Mouse (Mus musculus): Measurements from ENCODE around the gene Slc12a9.
A peak's percentile ranks its signal among the peaks of the same experiment; 100 is the strongest.

Slc12a9 gene

DNA sequence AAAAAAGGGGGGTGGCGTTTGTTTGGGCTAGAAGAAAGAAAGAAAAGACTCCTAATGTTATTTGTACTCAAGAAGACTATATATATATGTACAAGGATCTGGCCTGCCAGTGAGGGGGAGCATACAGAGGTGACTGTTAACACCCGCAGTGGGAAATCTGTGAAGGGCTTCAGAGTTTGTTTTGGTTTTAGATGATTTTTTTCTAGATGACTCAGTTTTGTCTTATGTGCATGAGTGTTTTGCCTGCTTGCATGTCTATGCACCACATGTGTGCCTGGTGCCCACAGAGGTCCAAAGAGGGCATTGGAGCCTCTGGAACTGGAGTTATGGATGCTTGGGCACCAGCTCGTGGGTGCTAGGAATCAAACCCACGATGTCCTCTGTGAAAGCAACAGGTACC, 13.6 kb upstream of the Slc12a9 start:
- DNase-seq (ENCODE audit: low spot score): no peak

DNA sequence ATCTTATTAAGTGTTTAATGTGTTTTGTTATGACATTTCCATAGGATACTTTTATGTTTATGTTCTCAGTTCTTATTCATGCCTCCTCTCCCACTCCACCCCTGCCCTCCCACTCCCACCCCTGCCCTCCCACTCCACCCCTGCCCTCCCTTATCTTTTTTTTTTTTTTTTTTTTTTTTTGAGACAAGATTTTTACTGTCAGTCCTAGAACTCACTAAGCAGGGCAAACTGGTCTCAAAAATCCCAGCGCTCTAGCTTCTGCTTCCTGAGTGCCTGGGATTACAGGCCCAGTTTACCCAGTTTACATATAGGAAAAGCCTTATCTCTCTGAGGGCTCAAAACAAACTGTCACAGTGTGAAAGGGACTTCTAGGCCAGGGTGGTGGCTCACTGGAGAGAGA, 13.0 kb upstream of the Slc12a9 start:
- DNase-seq (ENCODE audit: low spot score): no peak

DNA sequence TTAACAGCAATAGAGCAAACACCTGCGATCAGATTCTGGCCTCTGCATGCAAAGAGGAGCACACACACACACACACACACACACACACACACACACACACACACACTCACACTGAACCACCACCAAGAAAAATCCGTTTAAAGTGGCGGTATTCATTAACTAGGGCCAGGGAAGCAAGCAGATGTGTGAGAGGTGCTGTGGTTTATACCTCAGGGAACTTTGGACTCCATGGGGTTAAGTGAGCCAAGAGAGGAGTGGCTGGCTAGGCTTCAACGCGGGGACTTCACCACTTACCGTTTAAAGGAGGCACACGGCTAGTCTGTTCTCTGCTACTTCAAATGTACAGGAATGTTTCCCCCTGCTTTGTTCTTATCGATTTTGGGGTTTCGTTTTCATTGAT, 12.4 kb upstream of the Slc12a9 start:
- DNase-seq (ENCODE audit: low spot score): no peak

DNA sequence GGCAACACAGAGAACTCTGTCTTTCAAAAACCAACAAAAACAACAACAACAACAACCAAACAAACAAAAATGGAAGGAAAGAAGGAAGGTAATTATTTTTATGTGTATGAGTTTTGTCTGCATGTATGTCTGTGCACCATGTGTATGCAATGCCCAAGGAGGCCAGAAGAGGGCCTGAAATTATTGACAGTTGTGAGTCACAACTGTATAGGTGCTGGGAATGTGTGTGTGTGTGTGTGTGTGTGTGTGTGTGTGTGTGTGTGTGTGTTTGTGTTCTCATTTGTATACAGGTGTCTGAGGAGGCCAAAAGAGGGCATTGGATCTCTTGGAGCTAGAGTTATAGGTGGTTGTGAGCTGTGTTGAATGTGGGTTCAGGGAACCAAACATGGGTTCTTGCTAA, 10.5 kb upstream of the Slc12a9 start:
- DNase-seq (ENCODE audit: low spot score): no peak

DNA sequence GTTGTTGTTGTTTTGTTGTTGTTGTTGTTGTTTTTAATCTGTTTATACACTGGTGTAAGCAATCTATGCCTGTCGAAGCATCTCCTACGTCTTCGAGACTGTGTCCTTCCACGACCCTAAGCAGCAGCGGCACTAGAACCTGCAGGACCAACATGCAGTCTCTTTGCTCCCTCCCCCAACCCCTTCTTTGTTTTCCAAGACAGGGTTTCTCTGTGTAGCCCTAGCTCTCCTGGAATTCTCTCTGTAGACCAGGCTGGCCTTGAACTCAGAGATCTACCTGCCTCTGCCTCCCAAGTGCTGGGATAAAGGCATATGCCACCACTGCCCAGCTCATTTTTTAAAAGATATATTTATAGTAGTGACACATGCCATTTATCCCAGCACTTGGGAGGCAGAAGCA, 10.0 kb upstream of the Slc12a9 start:
- no peak for DNase-seq (ENCODE audit: low spot score)

DNA sequence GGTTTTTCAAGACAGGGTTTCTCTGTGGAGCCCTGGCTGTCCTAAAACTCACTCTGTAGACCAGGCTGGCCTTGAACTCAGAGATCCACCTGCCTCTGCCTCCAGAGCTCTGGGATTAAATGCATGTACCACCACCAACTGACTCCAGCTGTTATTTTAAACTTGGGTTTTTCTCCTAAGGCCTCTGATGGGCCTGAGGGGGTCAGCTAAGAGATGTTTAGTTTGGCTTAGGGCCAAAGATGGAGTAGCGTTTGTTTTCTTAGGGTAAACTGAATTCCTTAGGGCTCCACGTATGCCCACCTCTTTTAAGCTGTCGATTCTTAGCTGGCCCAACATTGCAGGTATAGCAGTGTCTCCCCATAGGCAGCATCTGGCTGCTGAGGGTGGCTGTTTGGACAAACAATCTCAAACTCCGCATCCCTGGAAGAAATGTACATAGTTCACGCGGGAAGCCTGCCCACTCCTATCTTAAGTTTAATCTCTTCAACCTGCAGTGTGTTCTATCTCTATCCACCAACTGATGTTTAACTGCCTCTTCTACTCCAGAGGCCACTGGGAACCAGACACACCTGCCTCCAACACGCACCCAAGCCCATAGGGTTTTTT, 9.1 kb upstream of the Slc12a9 start:
- no peak for DNase-seq (ENCODE audit: low spot score)

DNA sequence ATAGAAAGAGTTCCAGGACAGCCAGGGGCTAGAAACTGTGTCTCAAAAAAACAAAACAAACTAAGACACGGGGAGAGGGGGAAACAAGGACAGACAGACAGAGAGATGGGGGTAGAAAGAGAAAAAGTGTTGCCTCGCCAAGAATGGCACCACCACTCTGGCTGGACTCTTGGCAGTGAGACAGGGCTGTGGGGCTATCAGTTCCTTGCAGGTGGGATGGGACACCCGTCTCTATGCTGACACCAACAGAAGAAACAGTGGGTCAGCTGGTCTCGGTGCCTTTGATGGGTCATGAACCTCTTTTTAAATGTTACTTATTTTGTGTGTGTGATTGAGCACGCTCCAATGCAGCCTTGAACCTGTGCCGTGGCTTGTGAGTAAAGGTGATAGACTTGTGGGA, 6.8 kb upstream of the Slc12a9 start:
- DNase-seq (ENCODE audit: low spot score): no peak

DNA sequence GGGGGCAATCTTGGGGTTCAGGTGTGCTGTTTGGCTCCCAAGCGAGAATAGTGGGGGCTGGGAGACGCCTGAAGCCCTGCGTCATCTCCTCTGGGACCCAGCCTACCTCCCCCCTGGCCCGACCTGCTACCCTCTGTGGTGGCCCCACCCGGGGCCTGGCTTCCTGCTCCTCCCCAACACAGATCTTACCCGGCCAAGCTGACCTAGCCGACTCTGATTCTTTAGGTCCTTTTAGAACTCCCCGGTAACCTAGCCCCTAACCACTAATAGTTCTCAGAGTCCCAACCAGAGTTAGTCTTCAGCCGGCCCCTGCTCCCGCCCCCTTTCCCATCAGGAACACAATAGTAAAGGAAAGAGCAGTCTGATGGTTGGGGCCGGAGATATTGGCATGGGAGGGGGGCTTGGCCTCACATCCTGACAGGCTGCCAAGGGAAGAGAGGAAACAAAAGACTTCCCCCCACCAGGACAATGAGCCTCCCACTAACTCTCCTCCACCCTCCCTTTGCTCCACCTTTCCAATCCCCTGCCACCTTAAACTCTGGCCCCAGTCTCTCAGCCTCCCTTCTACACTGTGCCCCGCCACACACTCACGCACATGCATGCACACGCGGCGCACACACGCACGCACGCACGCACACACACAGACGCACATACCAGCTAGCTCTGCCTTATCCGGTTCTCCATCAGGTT, 6.0 kb upstream of the Slc12a9 start:
- no peak for DNase-seq (ENCODE audit: low spot score)

DNA sequence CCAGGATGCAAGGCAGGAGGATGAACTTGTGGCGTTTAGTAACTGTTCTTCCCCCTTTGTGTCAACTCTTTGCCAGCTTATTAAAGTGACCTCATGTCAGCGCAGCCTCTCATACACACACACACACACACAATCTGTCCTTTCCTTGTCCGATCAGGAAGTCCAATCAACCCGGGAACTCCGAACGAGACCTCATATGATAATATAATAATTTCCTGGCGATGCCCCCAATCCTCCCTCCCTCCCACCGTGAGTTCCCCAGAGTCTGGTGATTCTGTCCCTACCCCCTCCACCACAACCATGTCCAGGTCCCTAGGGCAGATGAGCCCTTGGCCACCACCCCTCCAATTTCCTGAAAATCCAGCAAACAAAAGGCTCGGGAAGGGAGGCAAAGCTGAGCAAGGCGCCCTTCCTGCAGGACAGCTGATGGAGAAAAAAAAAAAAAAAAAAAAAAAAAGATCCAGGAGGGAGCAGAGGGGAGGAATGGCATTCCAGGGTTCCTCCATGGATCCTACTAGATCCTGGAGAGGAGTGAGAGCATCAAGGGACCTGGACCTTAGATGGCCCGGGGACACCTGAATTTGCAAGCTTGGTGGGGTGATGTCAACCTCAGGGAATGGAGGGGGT, 5.4 kb upstream of the Slc12a9 start:
- no peak for DNase-seq (ENCODE audit: low spot score)

DNA sequence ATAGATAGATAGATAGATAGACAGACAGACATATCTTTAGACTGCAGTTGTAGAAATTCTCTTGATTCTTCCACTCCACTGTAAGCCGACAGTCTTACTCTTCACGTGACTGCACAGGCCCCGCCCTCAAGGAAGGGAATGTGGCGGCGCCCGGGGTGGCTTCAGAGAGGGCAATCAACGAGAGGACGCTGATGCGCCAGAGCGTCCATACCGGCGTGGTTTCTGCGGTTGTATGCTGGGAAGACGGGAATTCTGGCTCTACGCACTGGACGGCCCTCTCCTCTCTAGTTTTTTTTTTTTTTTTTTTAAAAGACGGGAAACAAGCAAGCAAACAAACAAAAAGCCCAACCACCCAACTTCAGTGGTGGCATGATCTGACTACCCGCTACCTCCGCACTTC, 4.9 kb upstream of the Slc12a9 start:
- peak; percentile 90 for DNase-seq (ENCODE audit: low spot score)

DNA sequence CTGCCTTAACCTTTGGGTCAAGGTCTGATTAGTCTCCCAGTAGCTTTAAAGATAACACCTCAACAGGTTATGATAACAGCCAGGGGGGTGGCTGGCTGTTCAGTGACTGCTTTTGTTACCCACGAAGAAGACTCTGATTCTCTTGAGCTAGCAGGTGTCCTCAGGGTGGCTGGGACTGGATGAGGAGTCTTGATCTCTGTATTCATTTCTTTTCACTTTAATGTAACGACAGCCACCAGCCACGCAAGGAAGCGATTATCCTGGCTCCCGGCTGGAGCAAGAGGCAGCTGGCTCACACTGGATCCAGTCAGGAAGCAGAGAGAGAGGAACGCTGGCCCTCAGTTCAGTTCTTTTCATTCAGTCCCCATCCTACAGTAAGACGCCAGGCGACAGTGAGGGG, 3.8 kb upstream of the Slc12a9 start:
- DNase-seq (ENCODE audit: low spot score): no peak

DNA sequence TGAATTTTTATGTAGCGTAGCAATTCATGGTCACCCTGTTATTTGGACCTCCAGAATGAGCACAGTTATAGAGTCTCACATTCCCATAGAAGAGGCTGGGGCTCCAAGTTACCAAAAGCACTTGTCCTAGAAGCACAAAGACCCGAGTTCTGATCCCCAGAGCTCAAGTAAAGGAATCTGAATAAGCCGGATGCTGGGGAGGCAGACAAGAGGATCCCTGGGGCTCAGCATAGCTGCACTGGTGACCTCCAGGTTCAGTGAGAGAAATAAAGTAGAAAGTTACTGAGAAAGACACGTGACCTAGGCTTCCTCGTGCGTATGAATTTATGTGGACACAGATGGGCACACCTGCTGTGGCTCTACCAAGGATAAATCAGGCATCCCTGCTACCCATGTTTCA, 1.7 kb upstream of the Slc12a9 start:
- DNase-seq (ENCODE audit: low spot score): no peak

DNA sequence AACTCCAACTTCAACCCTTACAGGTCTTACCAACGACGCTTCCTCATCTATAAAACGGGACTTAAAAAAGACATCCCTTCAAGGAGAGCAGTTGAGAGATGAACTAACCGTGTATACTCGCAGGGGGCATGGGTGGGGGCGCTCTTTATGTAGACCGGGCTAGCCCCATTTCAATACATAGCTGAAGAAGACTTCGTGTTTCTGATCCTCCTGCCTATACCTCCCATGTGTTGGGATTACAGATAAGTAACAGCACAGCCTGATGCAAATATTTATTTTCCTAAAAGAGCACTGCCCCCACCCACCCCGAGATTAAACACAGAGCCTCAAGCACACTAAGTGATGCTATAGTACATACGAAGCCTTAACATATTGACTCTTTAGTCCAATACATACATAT, 920 bp upstream of the Slc12a9 start:
- no peak for DNase-seq (ENCODE audit: low spot score)

DNA sequence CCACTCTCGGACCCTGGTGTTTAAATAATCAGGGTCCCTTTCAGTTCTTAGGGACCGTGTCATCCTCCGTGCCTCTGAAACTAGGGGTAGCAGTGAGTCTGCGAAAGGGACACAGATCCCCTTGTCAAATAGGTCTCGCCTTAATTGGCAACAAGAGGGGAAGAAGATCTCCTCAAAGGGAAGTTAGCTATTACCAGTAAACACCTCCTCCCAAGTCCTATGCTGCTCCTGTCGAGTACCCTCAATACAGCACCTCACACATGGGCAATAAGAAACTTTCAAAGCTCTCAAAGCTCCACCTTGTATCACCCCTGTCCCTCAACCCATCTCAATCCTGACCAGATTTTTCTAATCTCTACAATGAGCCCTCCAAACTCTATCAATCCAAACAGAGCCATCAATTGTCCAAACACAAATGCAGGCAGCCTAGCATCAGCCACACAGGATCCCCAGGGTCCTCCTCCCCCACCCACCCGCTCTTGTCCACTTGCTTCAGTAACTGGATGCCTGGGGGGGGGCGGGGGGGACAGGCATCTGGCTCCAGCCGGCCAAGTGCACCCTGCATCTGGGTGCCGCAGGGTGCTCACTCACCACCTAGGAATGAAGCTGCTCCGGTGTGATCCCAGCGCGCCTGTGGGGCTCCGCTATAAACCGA, 413 bp downstream of the Slc12a9 start:
- no peak for DNase-seq (ENCODE audit: low spot score)

DNA sequence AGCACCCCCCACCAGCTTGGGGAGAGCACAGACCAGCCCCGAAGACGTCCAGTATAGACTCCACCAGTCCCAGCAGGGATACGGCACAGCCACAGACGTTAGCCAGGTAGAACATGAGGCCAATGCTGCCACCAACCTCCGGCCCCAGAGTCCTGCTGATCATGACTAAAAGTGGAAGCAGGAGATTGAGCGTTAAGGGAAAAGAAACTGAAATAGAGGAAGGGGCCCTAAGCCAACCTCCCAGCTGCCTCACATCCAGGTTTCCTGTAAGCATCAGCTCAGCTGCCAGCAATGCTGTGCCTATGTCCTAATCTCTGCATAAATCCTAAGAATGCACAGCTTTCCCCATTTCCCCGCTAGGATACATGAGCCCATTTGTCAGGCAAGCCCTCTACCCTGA, 2.5 kb downstream of the Slc12a9 start:
- no peak for DNase-seq (ENCODE audit: low spot score)

DNA sequence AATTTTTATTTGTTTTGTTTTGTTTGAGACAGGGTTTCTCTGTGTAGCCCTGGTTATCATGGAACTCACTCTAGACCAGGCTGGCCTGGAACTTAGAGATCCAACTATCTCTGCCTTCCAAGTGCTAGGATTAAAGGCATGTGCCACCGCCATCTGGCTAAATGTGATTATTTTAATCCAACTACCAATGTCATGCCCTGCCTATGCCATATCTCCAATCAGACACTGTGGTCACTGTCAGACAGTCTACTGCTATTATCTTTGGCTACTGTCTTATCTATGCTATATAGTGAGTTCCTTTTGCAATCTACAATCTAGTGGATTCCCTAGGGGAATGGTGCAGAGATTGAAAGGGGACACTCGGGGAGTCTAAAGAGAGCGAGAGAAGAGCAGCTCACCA, 12.4 kb downstream of the Slc12a9 start:
- DNase-seq (ENCODE audit: low spot score): no peak

DNA sequence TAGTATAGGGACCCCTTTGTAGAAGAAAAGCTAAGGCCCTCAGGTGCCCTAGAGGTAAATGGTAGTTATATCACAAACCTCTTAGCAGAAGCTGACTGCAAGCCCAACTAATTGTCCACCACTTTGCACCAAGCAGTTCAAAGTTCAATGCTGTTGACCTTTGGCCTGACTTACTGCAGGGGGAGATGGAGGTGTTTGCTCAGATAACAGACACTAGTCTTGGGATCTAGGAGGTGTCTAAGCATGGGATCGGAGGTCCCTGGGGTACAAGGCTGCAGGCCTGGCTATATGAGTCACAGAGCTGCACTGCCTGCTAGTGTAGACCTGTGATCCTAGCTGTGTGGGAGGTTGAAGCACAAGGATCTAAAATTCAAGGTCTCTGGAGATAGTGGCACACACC, 14.8 kb downstream of the Slc12a9 start:
- no peak for DNase-seq (ENCODE audit: low spot score)

DNA sequence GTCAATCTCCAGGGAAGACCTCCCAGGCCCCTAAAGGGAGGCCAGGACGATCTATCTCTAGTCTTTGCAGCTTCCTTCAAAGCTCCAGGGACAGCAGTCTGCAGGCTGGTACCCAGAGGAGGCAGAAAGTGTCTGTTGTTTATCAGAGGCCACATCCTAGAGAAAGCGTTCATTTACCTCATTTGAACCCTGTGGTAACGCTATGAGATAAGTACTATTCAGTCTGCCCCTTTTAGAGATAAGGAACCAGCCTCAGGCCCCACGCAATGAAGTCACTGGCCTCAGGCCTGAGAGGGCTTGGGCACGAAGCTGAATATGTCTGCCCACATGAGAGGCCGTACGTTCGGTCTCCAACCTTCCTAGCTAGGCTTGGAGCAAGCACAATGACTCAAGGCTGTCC, 16.0 kb downstream of the Slc12a9 start:
- peak; percentile 60 for DNase-seq (ENCODE audit: low spot score)

DNA sequence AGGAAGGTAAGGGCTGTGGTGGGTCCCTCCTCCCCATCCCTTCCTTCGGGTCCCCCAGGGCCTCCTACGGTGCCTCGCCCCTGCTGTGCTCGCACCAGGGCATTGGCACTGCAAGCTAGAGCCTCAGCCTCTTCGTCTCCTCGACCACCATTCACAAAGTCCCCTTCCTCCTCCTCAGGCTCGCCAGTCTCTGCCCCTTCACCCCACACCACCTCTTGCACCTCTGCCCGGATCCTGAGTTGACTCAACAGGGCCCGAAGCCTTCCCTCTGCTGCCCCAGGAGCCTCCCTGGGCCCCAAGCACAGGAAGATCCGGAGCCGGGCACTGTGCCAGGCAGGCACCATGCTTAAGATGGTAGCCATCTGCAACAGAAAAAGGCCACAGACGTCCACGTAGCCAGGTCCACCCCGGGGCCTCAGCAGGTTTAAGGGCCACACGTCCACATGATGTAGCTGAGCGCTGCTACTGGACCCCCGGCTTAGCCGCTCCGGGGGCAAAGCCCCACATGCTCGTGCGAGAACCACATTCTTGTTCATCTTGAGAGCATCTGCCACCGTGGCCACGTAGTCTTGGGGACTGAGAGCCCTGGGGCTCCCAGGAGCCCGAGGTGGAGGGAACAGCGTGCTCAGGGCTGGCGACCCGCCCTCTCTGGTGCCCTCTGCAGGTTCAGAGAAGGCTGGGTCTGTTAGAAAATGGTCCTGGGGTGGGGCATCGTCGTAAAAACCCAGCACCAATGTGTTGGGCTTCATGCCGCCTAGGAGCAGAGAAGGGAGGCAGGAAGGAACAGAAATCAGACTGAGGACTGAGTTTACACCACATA, 18.1 kb downstream of the Slc12a9 start:
- DNase-seq (ENCODE audit: low spot score): no peak

DNA sequence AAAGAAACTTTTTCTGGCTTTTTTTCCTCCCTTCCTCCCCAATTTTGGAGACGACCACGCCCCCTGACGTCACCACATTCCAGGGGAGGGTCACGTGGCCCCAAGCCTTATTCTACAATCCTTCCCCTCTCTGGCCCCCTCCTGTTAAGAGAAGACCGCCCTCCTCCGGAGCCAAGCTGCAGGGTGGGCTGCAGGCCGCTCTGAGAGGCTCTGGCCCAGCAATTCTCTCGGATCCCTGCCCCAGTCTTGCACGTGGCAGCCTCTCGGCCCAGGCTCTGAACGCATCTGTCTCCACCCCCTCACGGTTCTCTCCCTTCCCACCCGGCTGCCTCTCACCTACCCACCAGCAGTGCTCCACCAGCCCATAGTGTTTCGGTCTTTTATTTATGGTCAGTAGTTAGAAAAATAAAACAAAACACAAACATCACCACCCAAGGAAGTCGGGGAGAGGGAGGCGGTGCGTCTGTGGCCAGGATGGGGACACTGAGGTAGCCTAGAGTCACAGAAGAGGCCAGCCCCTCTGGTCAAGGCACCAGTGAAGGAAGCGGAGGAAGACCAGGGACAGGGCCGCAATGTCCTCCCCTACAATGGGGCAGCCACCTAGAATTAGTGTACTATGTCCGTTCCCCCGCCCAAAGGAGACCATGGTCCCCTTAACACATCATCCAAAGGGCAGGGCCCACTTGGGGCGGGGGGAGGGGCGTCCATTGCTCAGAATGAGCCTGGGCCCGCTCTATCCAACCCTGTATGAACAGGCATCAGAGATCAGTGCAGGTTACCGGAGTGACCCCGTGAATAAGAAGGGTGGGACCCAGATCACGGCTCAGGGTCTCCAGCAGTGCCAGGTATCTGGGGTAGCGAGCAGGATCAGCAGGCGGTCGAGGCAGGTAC, 19.0 kb downstream of the Slc12a9 start, which contains the start of gene Trip6:
Gene Trip6 (minus strand): TSS at position 212 of the 891 bp plus-strand sequence.
- peak; percentile 86 for DNase-seq (ENCODE audit: low spot score)

DNA sequence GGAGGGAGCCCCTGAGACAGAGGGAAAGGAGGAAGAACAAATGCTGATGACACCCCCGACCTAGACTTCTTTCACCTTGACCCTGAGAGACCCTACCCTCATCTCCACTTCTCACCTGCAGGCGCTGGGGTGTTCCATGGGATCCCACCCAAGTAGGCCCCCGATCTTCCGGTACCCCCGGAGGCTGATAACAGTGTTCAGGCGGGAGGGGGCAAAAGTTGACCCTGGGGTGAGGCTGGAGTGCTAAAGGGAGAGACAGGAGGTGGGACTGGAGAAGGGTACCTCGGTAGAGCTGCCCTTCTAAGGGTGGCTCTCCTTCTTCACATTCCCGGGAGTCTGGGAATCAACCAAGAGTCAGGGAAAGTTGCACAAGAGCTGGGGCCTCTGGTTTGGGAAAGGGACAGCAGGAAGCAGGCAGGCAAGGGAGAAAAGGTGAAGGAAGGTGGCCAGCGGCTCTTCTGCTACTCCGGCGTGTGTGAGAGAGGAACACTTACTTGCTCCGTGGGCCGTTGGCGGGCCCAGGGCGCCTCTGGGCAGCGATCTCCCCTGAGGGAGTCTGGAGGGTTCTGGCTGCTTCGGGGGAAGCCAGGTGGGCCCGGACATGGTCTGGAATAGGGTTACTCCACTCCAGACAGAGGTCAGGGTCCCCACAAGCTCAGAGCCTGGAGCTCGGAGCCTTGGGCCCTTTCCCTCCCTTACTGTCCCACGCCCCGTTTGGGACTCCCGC, 19.8 kb downstream of the Slc12a9 start:
- DNase-seq (ENCODE audit: low spot score): no peak
